In genomic region chr5:130081181-130081881, GRCm38 (mm10) we compare ENCODE assay signal across 13 mouse cellular contexts. TPM values are rescaled to one million over a fixed set of nuclear protein-coding genes. Genes with fewer than 3 reads are reported as not detected.
DNase-seq lines count a peak whose midpoint lies in the region; ATAC-seq and TF ChIP-seq lines count a peak whose summit lies in the region.
"Had no signal": no experiment of that assay in that cellular context is flagged by ENCODE, and none has a peak within 500 bp of the region (broad histone marks: within the 10 kb centered on the region; RNA-seq: fewer than 3 reads in every experiment).

No protein-coding gene starts in this region.

- intact Hi-C loops in gastrocnemius, adult 2 months (cut with DNase I), result no loop called here

- H3K27ac ChIP-seq in gastrocnemius, adult 2 months, result no peak overlapping the region
- H3K27ac ChIP-seq in midbrain, postnatal 0 days (ENCODE audit: low read depth, low read length), result no peak overlapping the region
- H3K27ac ChIP-seq in midbrain, embryonic 16.5 days (ENCODE audit: low read length), result no peak overlapping the region
- H3K27ac ChIP-seq: embryonic facial prominence, embryonic 10.5 days; hindbrain, embryonic 13.5 days had no signal

- no peak overlapping the region for H3K4me3 ChIP-seq in gastrocnemius, adult 2 months
- H3K4me3 ChIP-seq in midbrain, postnatal 0 days (ENCODE audit: low read depth, low read length), result no peak overlapping the region
- H3K4me3 ChIP-seq in midbrain, embryonic 16.5 days (ENCODE audit: low read depth, low read length), result no peak overlapping the region

- H3K36me3 ChIP-seq in midbrain, postnatal 0 days (ENCODE audit: insufficient read depth, low read length), result no peaks in the 10 kb centered on the region
- peaks cover 4% of the 10 kb centered on the region; the same call in 1 of the 2 replicates for H3K36me3 ChIP-seq in midbrain, embryonic 16.5 days (ENCODE audit: control insufficient read depth, insufficient read depth, low read length)
- H3K36me3 ChIP-seq: G1E had no signal

- no peak for DNase-seq in gastrocnemius, adult 2 months
- DNase-seq in gastrocnemius, adult 18-20 months (ENCODE audit: low spot score), result no peak
- no peak for DNase-seq in midbrain, postnatal 0 days (ENCODE audit: low spot score)
- peak; percentile 68 to 75 for DNase-seq in spleen, postnatal 36 days (ENCODE audit: low spot score in 2 of 2)
- no peak for DNase-seq in urinary bladder, adult 18-20 months (ENCODE audit: low spot score in 2 of 2)
- DNase-seq in gastrocnemius, postnatal 4 days (ENCODE audit: low spot score in 2 of 2), result no peak
- DNase-seq: adrenal gland, postnatal 36 days; gastrocnemius, postnatal 10 days had no signal

- 97% methylated on average over 8 of the region's 8 CpGs for WGBS in midbrain, postnatal 0 days
- WGBS in midbrain, embryonic 16.5 days, result 97% methylated on average over 8 of the region's 8 CpGs

- peak; percentile 45 for TF ChIP-seq CTCF in gastrocnemius, adult 2 months (IDR thresholded peaks at IDR 0.05)
- TF ChIP-seq CTCF in midbrain, postnatal 0 days (IDR thresholded peaks at IDR 0.05), result peak; percentile 57

- no peaks in the 10 kb centered on the region for H3K4me1 ChIP-seq in midbrain, postnatal 0 days (ENCODE audit: insufficient read depth, low read length)
- H3K4me1 ChIP-seq in midbrain, embryonic 16.5 days (ENCODE audit: control insufficient read depth, insufficient read depth, low read length), result peaks cover 14% of the 10 kb centered on the region

- no peak overlapping the region for H3K9ac ChIP-seq in midbrain, postnatal 0 days (replicated peaks; ENCODE audit: low read length, poor library complexity, severe bottlenecking)
- no peak overlapping the region for H3K9ac ChIP-seq in midbrain, embryonic 16.5 days (ENCODE audit: low read depth, low read length)
- H3K9ac ChIP-seq: hindbrain, embryonic 13.5 days had no signal

- no peaks in the 10 kb centered on the region for H3K9me3 ChIP-seq in midbrain, postnatal 0 days (ENCODE audit: low read length)
- no peaks in the 10 kb centered on the region for H3K9me3 ChIP-seq in midbrain, embryonic 16.5 days (replicated peaks; ENCODE audit: control insufficient read depth, low read length, poor library complexity, severe bottlenecking)
- H3K9me3 ChIP-seq: hindbrain, embryonic 13.5 days had no signal

- no peaks in the 10 kb centered on the region for H3K27me3 ChIP-seq in midbrain, postnatal 0 days (ENCODE audit: insufficient read depth, low read length)
- H3K27me3 ChIP-seq in midbrain, embryonic 16.5 days (ENCODE audit: control insufficient read depth, insufficient read depth, low read depth, low read length), result no peaks in the 10 kb centered on the region

- no peak for ATAC-seq in midbrain, postnatal 0 days (ENCODE audit: low FRiP score)
- ATAC-seq in midbrain, embryonic 16.5 days, result no peak
- peak; percentile 39 for ATAC-seq in common myeloid progenitor, adult 5-6 weeks (replicated peaks; ENCODE audit: low read depth, poor library complexity, severe bottlenecking)

- H3K4me2 ChIP-seq in midbrain, postnatal 0 days (ENCODE audit: low read depth, low read length, poor library complexity, severe bottlenecking), result no peak overlapping the region
- H3K4me2 ChIP-seq in midbrain, embryonic 16.5 days (ENCODE audit: low read length), result no peak overlapping the region

RNA-seq across cellular contexts. Expression of gene Tpst1, which starts 8.2 kb away (rescaled TPM):
- total RNA-seq in gastrocnemius, adult 2 months (2021), result 1 to 10 TPM; 3.7 to 5.4 TPM
- total RNA-seq in gastrocnemius, adult 18-20 months (2021), result 1 to 10 TPM; 3.3 to 4.1 TPM
- 37.1 and 46.5 TPM in 2 replicates for total RNA-seq in midbrain, postnatal 0 days (2014; rRNA removed)
- 50.0 TPM in 2 replicates for polyA plus RNA-seq in midbrain, postnatal 0 days (2015; fragmentation: Nextera tagmentation; extraction: Ambion mirVana)
- polyA plus RNA-seq in midbrain, embryonic 16.5 days (2015; fragmentation: Nextera tagmentation; extraction: Ambion mirVana), result 52.9 and 56.8 TPM in 2 replicates
- 2.7 and 7.8 TPM in 2 replicates for total RNA-seq in common myeloid progenitor, adult 5-6 weeks (2017)
- 10 to 100 TPM; 40.6 to 41.8 TPM for total RNA-seq in gastrocnemius, postnatal 4 days (2021)
- polyA plus RNA-seq: G1E had no signal

RNA-seq across cellular contexts. Expression of gene Crcp, which starts 52.2 kb away (rescaled TPM):
- 10 to 100 TPM; 18.7 to 19.3 TPM for total RNA-seq in gastrocnemius, adult 2 months (2021)
- total RNA-seq in gastrocnemius, adult 18-20 months (2021), result 10 to 100 TPM; 19.3 to 20.3 TPM
- total RNA-seq in midbrain, postnatal 0 days (2014; rRNA removed), result 54.0 and 63.3 TPM in 2 replicates
- 86.8 and 90.9 TPM in 2 replicates for polyA plus RNA-seq in midbrain, postnatal 0 days (2015; fragmentation: Nextera tagmentation; extraction: Ambion mirVana)
- polyA plus RNA-seq in midbrain, embryonic 16.5 days (2015; fragmentation: Nextera tagmentation; extraction: Ambion mirVana), result 85.6 and 86.8 TPM in 2 replicates
- total RNA-seq in common myeloid progenitor, adult 5-6 weeks (2017), result 40.0 and 42.2 TPM in 2 replicates
- 10 to 100 TPM; 14.4 to 16.3 TPM for total RNA-seq in gastrocnemius, postnatal 4 days (2021)

RNA-seq across cellular contexts. Expression of gene Asl, which starts 52.3 kb away (rescaled TPM):
- total RNA-seq in gastrocnemius, adult 2 months (2021), result 10 to 100 TPM in 1 of 2 experiments, 1 to 10 TPM in 1; 9.3 to 13.2 TPM
- total RNA-seq in gastrocnemius, adult 18-20 months (2021), result 10 to 100 TPM in 1 of 2 experiments, 1 to 10 TPM in 1; 8.8 to 12.4 TPM
- total RNA-seq in midbrain, postnatal 0 days (2014; rRNA removed), result 34.0 and 39.1 TPM in 2 replicates
- polyA plus RNA-seq in midbrain, postnatal 0 days (2015; fragmentation: Nextera tagmentation; extraction: Ambion mirVana), result 52.8 and 54.0 TPM in 2 replicates
- 35.5 and 38.6 TPM in 2 replicates for polyA plus RNA-seq in midbrain, embryonic 16.5 days (2015; fragmentation: Nextera tagmentation; extraction: Ambion mirVana)
- 16.8 and 25.2 TPM in 2 replicates for total RNA-seq in common myeloid progenitor, adult 5-6 weeks (2017)
- 10 to 100 TPM; 13.0 to 14.8 TPM for total RNA-seq in gastrocnemius, postnatal 4 days (2021)

Comparison
In these comparisons a context has a peak if more than half of its experiments do, and no peak if none do; other contexts are left out.
1. DNase-seq: peak in spleen, postnatal 36 days (2 of 2); none in gastrocnemius, adult 2 months (single experiment), gastrocnemius, adult 18-20 months (single experiment), midbrain, postnatal 0 days (single experiment), urinary bladder, adult 18-20 months (0 of 2) and gastrocnemius, postnatal 4 days (0 of 2).